Mouse (Mus musculus): ENCODE results near the gene Pls3. TPM values are rescaled to one million over a fixed set of nuclear protein-coding genes. Genes with fewer than 3 reads are reported as not detected.
"Not testable (repeated sequence)": the region's sequence is repeated elsewhere in the genome, so short reads cannot be mapped to it uniquely, and the experiment has no call there.

Pls3 gene
- polyA plus RNA-seq, 1 experiment from 2014 or later = 132 TPM

DNA sequence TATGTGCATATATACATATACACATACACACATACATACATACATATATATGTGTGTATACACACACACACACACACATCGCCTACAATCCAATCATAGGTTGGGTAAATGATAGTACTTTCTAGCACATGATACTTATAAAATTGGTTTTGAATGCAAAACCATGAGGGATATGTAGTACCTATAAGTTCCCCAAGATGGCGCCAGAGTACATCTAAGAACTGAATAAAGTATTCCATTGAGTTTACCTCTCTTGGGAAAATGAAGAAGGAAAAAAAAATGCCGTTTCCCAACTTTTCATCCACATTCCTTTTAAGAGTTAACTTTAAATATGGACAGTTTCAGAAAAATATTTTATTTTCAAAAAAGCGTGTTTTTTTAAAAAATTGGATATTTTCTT, 78.4 kb downstream of the Pls3 start:
- H3K4me1 ChIP-seq (ENCODE audit: insufficient read depth, low read length) = no peaks in the 10 kb centered on the region
- no peaks in the 10 kb centered on the region for H3K27me3 ChIP-seq (ENCODE audit: insufficient read depth, low read length)
- H3K36me3 ChIP-seq (ENCODE audit: insufficient read depth, low read length) = peaks cover 23% of the 10 kb centered on the region
- no peak overlapping the region for H3K4me3 ChIP-seq (ENCODE audit: low read length)
- H3K4me2 ChIP-seq (replicated peaks; ENCODE audit: low read depth, low read length) = no peak overlapping the region
- H3K27ac ChIP-seq (ENCODE audit: low read length) = no peak overlapping the region
- no peak for ATAC-seq (ENCODE audit: low FRiP score, low TSS enrichment)
- WGBS = 30% methylated on average over 4 of the region's 4 CpGs
- no peaks in the 10 kb centered on the region for H3K9me3 ChIP-seq (ENCODE audit: low read length)
- H3K9ac ChIP-seq (replicated peaks; ENCODE audit: low read length) = no peak overlapping the region

DNA sequence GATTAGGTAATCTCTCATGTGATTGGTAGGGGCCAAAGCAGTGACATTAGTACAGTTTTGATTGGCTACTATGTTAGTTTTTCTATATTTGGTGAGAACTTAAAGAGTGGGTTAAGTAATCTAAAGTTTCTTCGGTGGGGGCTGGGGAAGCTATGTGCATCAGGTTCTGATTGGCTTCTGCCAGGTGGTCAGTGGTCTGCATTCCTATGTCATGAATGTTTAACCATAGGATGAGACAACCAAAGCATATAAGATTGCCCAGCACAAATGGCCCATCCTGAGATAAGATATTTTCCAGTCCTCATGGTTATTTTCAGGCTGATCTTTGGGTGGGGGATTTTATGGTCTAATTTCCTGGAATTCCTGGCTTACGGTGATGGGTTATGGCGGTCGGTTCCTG, 95.2 kb downstream of the Pls3 start:
- H3K4me2 ChIP-seq (replicated peaks; ENCODE audit: low read depth, low read length) = no peak overlapping the region
- no peak overlapping the region for H3K27ac ChIP-seq (ENCODE audit: low read length)
- H3K9me3 ChIP-seq (ENCODE audit: low read length) = no peaks in the 10 kb centered on the region
- H3K9ac ChIP-seq (replicated peaks; ENCODE audit: low read length) = no peak overlapping the region
- no peaks in the 10 kb centered on the region for H3K4me1 ChIP-seq (ENCODE audit: insufficient read depth, low read length)
- H3K4me3 ChIP-seq (ENCODE audit: low read length) = no peak overlapping the region
- H3K27me3 ChIP-seq (ENCODE audit: insufficient read depth, low read length) = 0 out of 2 replicates have a peak, but pooled peaks cover 3% of the 10 kb centered on the region
- H3K36me3 ChIP-seq (ENCODE audit: insufficient read depth, low read length) = no peaks in the 10 kb centered on the region
- ATAC-seq (ENCODE audit: low FRiP score, low TSS enrichment) = no peak
- 77% methylated on average over 4 of the region's 4 CpGs for WGBS

DNA sequence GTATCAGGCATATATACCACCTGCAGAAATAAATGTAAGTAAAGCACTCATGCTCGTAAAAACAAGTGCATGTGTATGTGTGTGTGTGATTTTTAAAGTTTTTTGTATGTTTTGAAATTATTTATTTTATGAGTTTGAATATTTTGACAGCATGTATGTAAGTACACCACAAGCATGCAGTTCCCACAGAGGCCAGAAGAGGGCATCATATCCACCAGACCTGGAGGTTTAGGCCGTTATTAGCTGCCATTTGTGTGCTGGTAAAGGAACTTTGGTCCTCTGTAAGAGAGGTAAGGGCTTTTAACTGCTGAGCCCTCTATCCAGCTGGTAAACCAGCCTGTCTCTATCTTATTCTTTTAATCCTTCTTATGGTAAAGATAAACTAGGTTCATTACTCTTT, 97.5 kb downstream of the Pls3 start:
- Histone ChIP-seq H3K27me3 (ENCODE audit: insufficient read depth, low read length) (0 out of 2 replicates have a peak, but pooled peaks cover under 1% of the 10 kb centered on the region), H3K4me2 (replicated peaks; ENCODE audit: low read depth, low read length) (no peak overlapping the region), H3K9ac (replicated peaks; ENCODE audit: low read length) (no peak overlapping the region), H3K9me3 (ENCODE audit: low read length) (no peaks in the 10 kb centered on the region), H3K4me1 (ENCODE audit: insufficient read depth, low read length) (no peaks in the 10 kb centered on the region), H3K4me3 (ENCODE audit: low read length) (no peak overlapping the region), H3K27ac (ENCODE audit: low read length) (no peak overlapping the region), H3K36me3 (ENCODE audit: insufficient read depth, low read length) (no peaks in the 10 kb centered on the region)
- WGBS = 84% methylated on average over 2 of the region's 2 CpGs
- no peak for ATAC-seq (ENCODE audit: low FRiP score, low TSS enrichment)

DNA sequence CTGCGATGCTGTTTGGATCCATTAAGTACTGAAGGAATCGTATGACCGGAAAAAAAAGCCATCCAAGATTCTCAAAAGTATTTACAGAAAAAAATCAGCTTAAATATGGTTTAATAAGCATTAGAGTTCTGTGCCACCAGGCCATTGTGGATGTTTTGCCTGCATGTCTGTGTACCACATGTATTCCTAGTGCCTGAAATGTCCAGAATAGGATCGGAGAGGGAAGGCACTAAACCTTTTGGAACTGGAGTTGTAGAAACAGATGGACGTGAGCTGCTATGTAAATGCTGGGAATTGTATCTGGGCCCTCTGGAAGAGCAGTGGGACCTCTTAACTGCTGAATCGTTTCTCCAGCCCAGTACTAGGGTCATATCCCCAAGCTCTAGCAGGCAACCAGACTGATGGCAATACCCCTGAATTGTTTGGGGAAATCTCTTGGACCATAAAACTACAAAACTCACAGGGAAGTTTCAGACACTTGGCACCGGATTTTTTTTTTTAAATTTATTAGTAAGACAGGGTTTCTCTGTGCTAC, 110.1 kb downstream of the Pls3 start:
- H3K36me3 ChIP-seq (ENCODE audit: insufficient read depth, low read length) = no peaks in the 10 kb centered on the region
- peak overlapping the region; percentile 6; the same call in 1 of the 2 replicates for H3K27ac ChIP-seq (ENCODE audit: low read length)
- H3K4me2 ChIP-seq (replicated peaks; ENCODE audit: low read depth, low read length) = peak overlapping the region; percentile 54
- peak; percentile 39; the same call in 1 of the 2 replicates for ATAC-seq (ENCODE audit: low FRiP score, low TSS enrichment)
- 0 out of 2 replicates have a peak, but pooled peaks cover 4% of the 10 kb centered on the region for H3K4me1 ChIP-seq (ENCODE audit: insufficient read depth, low read length)
- WGBS = 27% methylated on average over 7 of the region's 7 CpGs
- H3K9ac ChIP-seq (replicated peaks; ENCODE audit: low read length) = peak overlapping the region; percentile 54
- peak overlapping the region; percentile 56 for H3K4me3 ChIP-seq (ENCODE audit: low read length)
- H3K27me3 ChIP-seq (ENCODE audit: insufficient read depth, low read length) = no peaks in the 10 kb centered on the region; the same call in 1 of the 2 replicates
- H3K9me3 ChIP-seq (ENCODE audit: low read length) = no peaks in the 10 kb centered on the region

DNA sequence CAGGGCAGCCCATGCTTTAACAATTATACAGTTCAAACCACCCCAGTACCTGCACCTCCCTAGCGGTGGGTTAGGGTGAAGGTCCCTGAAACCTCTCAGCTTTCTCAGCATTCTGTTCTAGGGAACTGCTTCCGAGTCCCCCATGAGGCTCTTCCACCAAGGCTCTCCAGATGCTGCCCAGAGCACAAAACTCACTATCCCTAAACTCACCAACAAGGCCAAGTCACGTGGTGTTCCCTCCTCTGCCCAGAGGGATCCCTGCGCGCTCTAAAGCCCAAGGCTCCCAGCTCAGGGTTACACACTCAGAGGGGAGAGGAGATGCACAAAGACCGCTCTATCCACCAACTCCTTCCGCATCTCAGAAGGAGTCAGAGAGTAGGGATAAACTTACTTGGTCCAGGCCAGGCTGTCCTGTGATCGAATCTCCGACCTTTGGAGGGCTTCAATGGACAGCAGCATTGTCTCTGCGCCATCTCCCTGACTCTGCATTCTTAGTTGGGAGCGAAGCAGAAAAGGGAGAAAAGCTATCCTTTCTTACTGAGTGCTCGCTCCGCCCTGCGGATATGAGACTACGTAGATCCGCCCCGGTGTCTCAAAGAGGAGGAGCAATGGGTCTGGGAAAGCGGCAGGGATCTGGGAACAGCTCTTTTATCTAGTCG, 110.7 kb downstream of the Pls3 start:
- Histone ChIP-seq H3K9ac (replicated peaks; ENCODE audit: low read length) (peak overlapping the region; percentile 54), H3K4me2 (replicated peaks; ENCODE audit: low read depth, low read length) (peak overlapping the region; percentile 54), H3K4me1 (ENCODE audit: insufficient read depth, low read length) (0 out of 2 replicates have a peak, but pooled peaks cover 4% of the 10 kb centered on the region), H3K9me3 (ENCODE audit: low read length) (no peaks in the 10 kb centered on the region), H3K36me3 (ENCODE audit: insufficient read depth, low read length) (no peaks in the 10 kb centered on the region), H3K4me3 (ENCODE audit: low read length) (peak overlapping the region; percentile 56), H3K27ac (ENCODE audit: low read length) (peak overlapping the region; percentile 89), H3K27me3 (ENCODE audit: insufficient read depth, low read length) (no peaks in the 10 kb centered on the region; the same call in 1 of the 2 replicates)
- peak; percentile 96 for ATAC-seq (ENCODE audit: low FRiP score, low TSS enrichment)
- 20% methylated on average over 19 of the region's 19 CpGs for WGBS

DNA sequence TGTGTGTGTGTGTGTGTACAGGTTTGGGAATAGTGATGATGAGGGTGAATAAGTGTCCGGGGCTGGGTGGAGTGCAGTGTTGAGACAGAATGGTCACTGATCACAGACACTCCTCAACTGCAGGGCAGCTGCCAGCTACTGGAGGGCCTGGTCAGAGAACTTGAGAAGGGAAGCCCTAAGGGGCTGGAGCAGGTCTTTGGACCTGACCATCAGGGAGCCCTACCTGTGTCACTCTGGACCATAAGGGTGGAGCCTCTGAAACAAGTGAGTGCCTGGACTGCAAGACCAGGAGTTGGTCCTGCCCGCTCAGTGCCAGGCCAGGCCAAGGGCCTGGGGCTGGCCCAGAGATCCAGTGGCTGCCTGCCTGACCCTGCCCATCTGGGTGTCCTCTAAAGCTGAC, 115.5 kb downstream of the Pls3 start:
- 81% methylated on average over 2 of the region's 2 CpGs for WGBS
- not testable (repeated sequence) for H3K4me2 ChIP-seq (replicated peaks; ENCODE audit: low read depth, low read length); H3K4me3 ChIP-seq (ENCODE audit: low read length); H3K36me3 ChIP-seq (ENCODE audit: insufficient read depth, low read length); H3K27ac ChIP-seq (ENCODE audit: low read length); H3K9ac ChIP-seq (replicated peaks; ENCODE audit: low read length); H3K4me1 ChIP-seq (ENCODE audit: insufficient read depth, low read length); H3K27me3 ChIP-seq (ENCODE audit: insufficient read depth, low read length); ATAC-seq (ENCODE audit: low FRiP score, low TSS enrichment); H3K9me3 ChIP-seq (ENCODE audit: low read length)

DNA sequence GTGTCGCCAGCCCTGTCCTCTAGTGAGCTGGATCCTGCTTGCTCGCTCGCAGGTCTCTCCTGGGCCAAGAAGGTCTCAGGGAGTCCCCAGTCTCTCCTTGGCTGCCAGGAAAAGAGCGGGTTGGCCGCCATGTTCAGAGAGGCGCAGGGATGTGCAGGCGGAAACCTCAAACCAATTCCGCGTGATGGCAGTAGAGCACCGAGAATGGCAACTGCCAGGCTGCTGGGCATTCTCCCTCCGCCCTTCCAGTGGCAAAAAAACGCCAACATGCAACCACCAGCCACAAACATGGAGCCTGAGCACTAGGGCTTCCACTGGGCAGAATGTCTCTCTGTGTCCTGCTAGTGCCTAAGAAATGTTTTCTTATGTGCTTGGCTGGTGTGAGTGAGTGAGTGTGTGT, 115.9 kb downstream of the Pls3 start:
- ATAC-seq (ENCODE audit: low FRiP score, low TSS enrichment); H3K4me3 ChIP-seq (ENCODE audit: low read length); H3K4me2 ChIP-seq (replicated peaks; ENCODE audit: low read depth, low read length); H3K9me3 ChIP-seq (ENCODE audit: low read length); H3K27me3 ChIP-seq (ENCODE audit: insufficient read depth, low read length); H3K36me3 ChIP-seq (ENCODE audit: insufficient read depth, low read length); H3K9ac ChIP-seq (replicated peaks; ENCODE audit: low read length); H3K27ac ChIP-seq (ENCODE audit: low read length); H3K4me1 ChIP-seq (ENCODE audit: insufficient read depth, low read length): not testable (repeated sequence)
- 67% methylated on average over 12 of the region's 12 CpGs for WGBS

DNA sequence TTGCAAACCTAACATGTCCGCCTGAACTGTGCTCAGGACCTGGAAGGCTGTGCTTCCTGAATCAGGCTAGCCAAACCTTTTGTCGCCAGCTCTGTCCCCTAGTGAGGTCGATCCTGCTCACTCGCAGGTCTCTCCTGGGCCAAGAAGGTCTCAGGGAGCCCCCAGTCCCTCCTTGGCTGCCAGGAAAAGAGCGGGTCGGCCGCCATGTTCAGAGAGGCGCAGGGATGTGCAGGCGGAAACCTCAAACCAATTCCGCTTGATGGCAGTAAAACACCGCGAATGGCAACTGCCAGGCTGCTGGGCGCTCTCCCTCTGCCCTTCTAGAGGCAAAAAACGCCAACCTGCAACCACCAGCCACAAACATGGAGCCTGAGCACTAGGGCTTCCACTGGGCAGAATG, 117.0 kb downstream of the Pls3 start:
- not testable (repeated sequence) for H3K36me3 ChIP-seq (ENCODE audit: insufficient read depth, low read length); H3K4me2 ChIP-seq (replicated peaks; ENCODE audit: low read depth, low read length); H3K9ac ChIP-seq (replicated peaks; ENCODE audit: low read length); H3K9me3 ChIP-seq (ENCODE audit: low read length); H3K4me3 ChIP-seq (ENCODE audit: low read length); H3K27me3 ChIP-seq (ENCODE audit: insufficient read depth, low read length); H3K27ac ChIP-seq (ENCODE audit: low read length); ATAC-seq (ENCODE audit: low FRiP score, low TSS enrichment); H3K4me1 ChIP-seq (ENCODE audit: insufficient read depth, low read length)
- 82% methylated on average over 14 of the region's 14 CpGs for WGBS

DNA sequence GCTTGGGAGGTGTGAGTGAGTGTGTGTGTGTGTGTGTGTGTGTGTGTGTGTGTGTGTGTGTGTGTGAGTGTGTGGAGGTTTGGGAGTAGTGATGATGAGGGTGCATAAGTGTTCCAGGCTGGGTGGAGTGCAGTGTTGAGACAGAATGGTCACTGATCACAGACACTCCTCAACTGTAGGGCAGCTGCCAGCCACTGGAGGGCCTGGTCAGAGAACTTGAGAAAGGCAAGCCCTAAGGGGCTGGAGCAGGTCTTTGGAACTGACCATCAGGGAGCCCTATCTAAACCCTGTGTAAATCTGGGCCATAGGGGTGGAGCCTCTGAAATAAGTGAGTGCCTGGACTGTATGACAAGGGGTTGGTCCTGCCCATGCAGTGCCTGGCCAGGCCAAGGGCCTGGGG, 120.5 kb downstream of the Pls3 start:
- not testable (repeated sequence) for H3K4me3 ChIP-seq (ENCODE audit: low read length); H3K4me1 ChIP-seq (ENCODE audit: insufficient read depth, low read length); H3K9me3 ChIP-seq (ENCODE audit: low read length); H3K27ac ChIP-seq (ENCODE audit: low read length); H3K9ac ChIP-seq (replicated peaks; ENCODE audit: low read length); ATAC-seq (ENCODE audit: low FRiP score, low TSS enrichment); H3K4me2 ChIP-seq (replicated peaks; ENCODE audit: low read depth, low read length); H3K36me3 ChIP-seq (ENCODE audit: insufficient read depth, low read length); H3K27me3 ChIP-seq (ENCODE audit: insufficient read depth, low read length)

DNA sequence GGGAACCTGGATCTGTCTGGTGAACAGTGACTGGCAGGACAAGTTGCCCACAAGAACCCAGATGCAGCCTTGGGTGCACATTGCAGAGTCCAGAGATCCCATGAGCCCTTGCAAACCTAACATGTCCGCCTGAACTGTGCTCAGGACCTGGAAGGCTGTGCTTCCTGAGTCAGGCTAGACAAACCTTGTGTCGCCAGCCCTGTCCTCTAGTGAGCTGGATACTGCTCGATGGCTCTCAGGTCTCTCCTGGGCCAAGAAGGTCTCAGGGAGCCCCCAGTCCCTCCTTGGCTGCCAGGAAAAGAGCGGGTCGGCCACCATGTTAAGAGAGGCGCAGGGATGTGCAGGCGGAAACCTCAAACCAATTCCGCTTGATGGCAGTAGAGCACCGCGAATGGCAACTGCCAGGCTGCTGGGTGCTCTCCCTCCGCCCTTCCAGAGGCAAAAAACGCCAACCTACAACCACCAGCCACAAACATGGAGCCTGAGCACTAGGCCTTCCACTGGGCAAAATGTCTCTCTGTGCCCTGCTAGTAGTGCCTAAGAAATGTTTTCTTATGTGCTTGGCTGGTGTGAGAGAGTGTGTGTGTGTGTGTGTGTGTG, 124.8 kb downstream of the Pls3 start:
- not testable (repeated sequence) for H3K4me1 ChIP-seq (ENCODE audit: insufficient read depth, low read length); H3K27ac ChIP-seq (ENCODE audit: low read length); H3K27me3 ChIP-seq (ENCODE audit: insufficient read depth, low read length); H3K4me3 ChIP-seq (ENCODE audit: low read length); H3K9me3 ChIP-seq (ENCODE audit: low read length); ATAC-seq (ENCODE audit: low FRiP score, low TSS enrichment); H3K9ac ChIP-seq (replicated peaks; ENCODE audit: low read length); H3K4me2 ChIP-seq (replicated peaks; ENCODE audit: low read depth, low read length); H3K36me3 ChIP-seq (ENCODE audit: insufficient read depth, low read length)
- 68% methylated on average over 4 of the region's 12 CpGs for WGBS

All from kidney, embryonic 16.5 days (tissue).